Mouse (Mus musculus) intestine, embryonic 16.5 days (tissue): Measurements from ENCODE around the gene Cybrd1. TPM values are rescaled to one million over a fixed set of nuclear protein-coding genes. Genes with fewer than 3 reads are reported as not detected.

ENCODE experiments used
- ATAC-seq: fragments of 200-750 bp; cut with Nextera tagmentation; 2 replicates; pipeline ENCODE4 v1.8.0; 2017; ENCODE audit warnings: moderate TSS enrichment, moderate library complexity
- H3K27ac ChIP-seq: fragments of 300-500 bp; sonication (generic); 2 replicates; pipeline ENCODE4 v1.5.1; 2014; ENCODE audit warnings: mild to moderate bottlenecking, low read length
- H3K27me3 ChIP-seq: fragments of 300-500 bp; sonication (generic); replicated peaks from 2 replicates; pipeline ENCODE4 v1.6.1; 2014; ENCODE audit warnings: low read length, control low read depth, mixed read lengths; ENCODE audit not compliant: control insufficient read depth, insufficient read depth
- H3K36me3 ChIP-seq: fragments of 300-500 bp; sonication (generic); 2 replicates; pipeline ENCODE4 v1.6.1; 2014; ENCODE audit warnings: low read length, control low read depth; ENCODE audit not compliant: control insufficient read depth, insufficient read depth
- H3K4me1 ChIP-seq: fragments of 300-500 bp; sonication (generic); 2 replicates; pipeline ENCODE4 v1.6.1; 2014; ENCODE audit warnings: low read length, control low read depth, mixed read lengths; ENCODE audit not compliant: control insufficient read depth, insufficient read depth
- H3K4me2 ChIP-seq: fragments of 300-500 bp; sonication (generic); 2 replicates; pipeline ENCODE4 v1.6.1; 2014; ENCODE audit warnings: low read depth, low read length, control low read depth
- H3K4me3 ChIP-seq: fragments of 300-500 bp; sonication (generic); 2 replicates; pipeline ENCODE4 v1.5.1; 2014; ENCODE audit warnings: mild to moderate bottlenecking, low read length
- H3K9ac ChIP-seq: fragments of 300-500 bp; sonication (generic); 2 replicates; pipeline ENCODE4 v1.6.1; 2014; ENCODE audit warnings: low read depth, low read length
- H3K9me3 ChIP-seq: fragments of 300-500 bp; sonication (generic); 2 replicates; pipeline ENCODE4 v1.6.1; 2016; ENCODE audit warnings: low read length, control low read depth; ENCODE audit not compliant: control insufficient read depth
- WGBS: fragments of 180-500 bp; shearing (Covaris S2); extraction: QIAGEN DNeasy Blood & Tissue Kit; methylation state at CpG from one replicate; pipeline ENCODE4 v1.1.7; 2014; 5-methylcytosine and 5-hydroxymethylcytosine counted together
- polyA plus RNA-seq: library from polyadenylated mRNA; unstranded; fragments of >200 nt; fragmentation: Nextera tagmentation; extraction: Ambion mirVana; gene quantifications from 2 replicates; pipeline ENCODE4 v1.2.1, GENCODE M21; 2015

Gene Cybrd1
- polyA plus RNA-seq, 1 experiment from 2014 or later: 6.3 TPM

DNA sequence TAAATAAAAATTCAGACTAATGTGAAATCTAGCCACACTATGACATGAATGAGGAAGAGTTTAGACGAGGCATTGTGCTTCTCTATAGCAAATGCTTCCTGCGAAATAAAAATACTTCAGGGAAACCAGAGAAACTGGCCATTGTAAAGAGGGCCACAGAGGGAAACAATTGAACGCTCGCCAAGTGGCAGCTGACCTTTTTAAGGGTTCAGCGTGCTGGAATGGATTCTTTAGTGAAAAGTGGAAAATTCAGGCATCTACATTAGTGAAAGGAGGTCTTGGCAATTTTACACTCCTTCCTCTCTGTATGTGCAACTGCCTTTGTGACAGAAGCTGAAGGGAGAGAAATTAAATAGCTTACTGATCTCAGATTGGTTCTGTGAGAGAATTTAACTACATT lies 3.7 kb downstream of the Cybrd1 start:
- H3K9me3 ChIP-seq: no peaks in the 10 kb centered on the region
- no peak overlapping the region for H3K27ac ChIP-seq
- no peaks in the 10 kb centered on the region for H3K27me3 ChIP-seq
- H3K4me2 ChIP-seq: no peak overlapping the region
- no peak for ATAC-seq
- no peak overlapping the region for H3K4me3 ChIP-seq
- 52% methylated on average over 5 of the region's 5 CpGs for WGBS
- H3K4me1 ChIP-seq: peaks cover 14% of the 10 kb centered on the region; the same call in 1 of the 2 replicates
- no peaks in the 10 kb centered on the region for H3K36me3 ChIP-seq
- no peak overlapping the region for H3K9ac ChIP-seq

DNA sequence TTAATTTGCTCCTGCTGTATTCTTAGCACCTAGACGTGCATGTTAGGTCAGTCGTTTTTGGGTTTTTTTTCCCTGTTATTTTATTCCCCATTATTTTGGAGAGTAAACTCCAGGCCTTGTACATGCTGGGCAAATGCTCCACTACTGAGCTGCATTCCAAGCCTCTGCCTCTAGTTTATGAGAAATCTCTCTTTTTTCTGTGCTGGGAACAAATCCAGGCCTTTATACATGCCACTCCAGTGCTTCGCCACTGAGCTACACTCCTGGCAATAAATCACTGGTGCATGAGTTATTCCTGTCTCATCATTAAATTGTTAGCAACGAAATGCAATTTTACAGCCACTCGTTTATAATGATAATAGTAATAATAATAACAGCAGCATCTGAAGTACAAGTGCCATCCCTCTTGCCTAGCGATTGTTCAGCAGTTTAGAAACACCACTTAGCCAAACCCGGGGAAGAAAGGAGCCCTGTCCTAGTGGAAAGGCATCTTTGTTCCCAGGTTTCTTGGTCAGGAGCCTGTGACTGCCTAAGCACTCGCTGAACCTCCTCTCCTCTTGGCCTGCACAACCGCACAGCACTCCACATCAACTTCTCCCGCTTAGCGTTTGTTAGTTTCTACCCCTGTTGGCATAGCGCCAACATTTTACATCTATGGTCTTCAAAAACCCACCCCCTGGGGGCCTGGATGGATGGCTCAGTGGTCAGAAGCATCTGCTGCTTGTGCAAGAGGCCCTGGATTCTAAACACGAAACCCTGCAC lies 4.7 kb downstream of the Cybrd1 start:
- H3K27me3 ChIP-seq: no peaks in the 10 kb centered on the region
- H3K4me2 ChIP-seq: no peak overlapping the region
- no peak overlapping the region for H3K9ac ChIP-seq
- H3K4me3 ChIP-seq: no peak overlapping the region
- no peak overlapping the region for H3K27ac ChIP-seq
- H3K4me1 ChIP-seq: peaks cover 14% of the 10 kb centered on the region; the same call in 1 of the 2 replicates
- WGBS: 64% methylated on average over 13 of the region's 13 CpGs
- H3K36me3 ChIP-seq: no peaks in the 10 kb centered on the region
- ATAC-seq: no peak
- no peaks in the 10 kb centered on the region for H3K9me3 ChIP-seq

DNA sequence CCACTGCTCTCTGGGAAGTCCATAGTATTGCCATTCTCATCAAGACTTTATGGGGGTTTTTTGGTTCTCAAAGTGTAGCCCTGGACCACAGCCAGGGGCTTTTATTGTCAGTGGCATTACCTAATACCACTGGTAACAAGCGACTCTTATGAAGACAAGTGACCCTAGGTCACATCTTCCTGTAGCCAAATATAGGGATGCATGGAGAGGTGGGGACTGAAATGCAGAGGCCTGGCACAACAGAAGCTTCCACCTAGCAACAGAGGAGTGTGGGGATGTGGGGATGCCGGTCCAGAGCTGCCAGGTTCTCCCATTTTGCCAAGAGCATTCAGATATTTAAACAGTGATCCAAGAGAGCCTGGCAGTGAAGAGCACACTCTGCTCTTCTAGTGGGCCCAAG lies 5.9 kb downstream of the Cybrd1 start:
- H3K36me3 ChIP-seq: no peaks in the 10 kb centered on the region
- peaks cover 14% of the 10 kb centered on the region; the same call in 1 of the 2 replicates for H3K4me1 ChIP-seq
- H3K27me3 ChIP-seq: no peaks in the 10 kb centered on the region
- no peak overlapping the region for H3K4me3 ChIP-seq
- WGBS: 71% methylated on average over 2 of the region's 2 CpGs
- no peak overlapping the region for H3K4me2 ChIP-seq
- no peaks in the 10 kb centered on the region for H3K9me3 ChIP-seq
- no peak overlapping the region for H3K9ac ChIP-seq
- ATAC-seq: no peak
- no peak overlapping the region for H3K27ac ChIP-seq

DNA sequence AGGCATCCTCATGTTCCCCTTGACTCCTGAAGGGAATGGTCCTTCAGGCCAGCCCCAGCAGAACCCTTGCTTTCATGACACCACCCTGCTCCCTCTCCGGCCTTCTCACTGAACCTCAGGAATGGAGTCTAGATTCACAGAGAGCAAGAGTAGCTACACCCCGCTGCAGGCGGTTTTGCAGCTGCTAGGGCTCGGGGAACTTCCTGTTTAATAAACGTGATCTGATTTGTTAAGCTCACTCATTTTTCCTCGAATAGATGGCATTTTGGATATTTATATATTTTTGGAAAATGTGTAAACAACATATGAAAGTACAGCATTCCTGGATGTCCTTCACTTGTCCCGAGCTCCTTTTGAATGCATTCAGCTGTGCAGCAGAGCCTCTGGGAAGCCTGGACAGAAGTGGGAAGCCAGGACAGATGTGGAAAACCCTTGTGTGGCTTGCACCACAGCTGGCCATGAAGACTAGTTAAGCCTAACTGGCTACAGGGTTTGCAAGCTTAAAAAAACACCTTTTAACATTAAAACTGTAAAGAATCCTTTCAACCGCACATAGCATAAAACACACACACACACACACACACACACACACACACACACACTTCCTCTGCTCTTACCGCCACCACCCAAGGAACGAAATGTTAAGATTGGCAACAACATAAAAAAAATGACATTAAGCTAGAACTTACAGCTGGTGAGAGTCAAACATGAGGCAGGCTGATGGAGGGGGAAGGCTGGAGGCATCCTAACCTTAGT lies 10.2 kb downstream of the Cybrd1 start:
- peaks cover 4% of the 10 kb centered on the region; the same call in 1 of the 2 replicates for H3K4me1 ChIP-seq
- no peak overlapping the region for H3K4me2 ChIP-seq
- no peaks in the 10 kb centered on the region for H3K27me3 ChIP-seq
- no peak overlapping the region for H3K4me3 ChIP-seq
- no peak overlapping the region for H3K9ac ChIP-seq
- H3K36me3 ChIP-seq: no peaks in the 10 kb centered on the region
- 60% methylated on average over 10 of the region's 10 CpGs for WGBS
- H3K27ac ChIP-seq: peak overlapping the region; percentile 70
- peak; percentile 71 for ATAC-seq
- H3K9me3 ChIP-seq: no peaks in the 10 kb centered on the region

DNA sequence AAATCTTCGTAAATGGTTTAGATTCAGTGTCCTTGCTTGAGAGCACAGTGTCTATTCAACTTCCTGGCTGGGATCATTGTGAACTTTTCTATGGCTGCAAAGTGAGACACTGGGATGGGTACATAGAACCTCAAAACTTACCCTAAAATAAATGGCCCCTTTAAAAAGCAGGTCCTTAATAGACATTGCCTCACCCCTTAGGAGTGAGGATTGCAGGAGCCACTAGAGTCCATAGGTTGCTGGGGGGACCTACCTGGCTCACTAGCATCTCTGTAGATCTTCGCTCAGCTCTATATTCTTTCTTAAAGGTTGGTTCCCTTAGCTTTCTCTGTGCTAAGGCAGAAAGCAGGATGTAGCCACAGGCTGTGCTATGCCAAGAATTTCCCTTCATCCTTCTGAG lies 12.6 kb downstream of the Cybrd1 start:
- Histone ChIP-seq H3K4me1 (peaks cover 3% of the 10 kb centered on the region; the same call in 1 of the 2 replicates), H3K36me3 (no peaks in the 10 kb centered on the region), H3K9ac (no peak overlapping the region), H3K27me3 (no peaks in the 10 kb centered on the region), H3K27ac (no peak overlapping the region), H3K4me2 (no peak overlapping the region), H3K9me3 (no peaks in the 10 kb centered on the region), H3K4me3 (no peak overlapping the region)
- ATAC-seq: no peak
- WGBS: 84% methylated on average over 2 of the region's 2 CpGs

DNA sequence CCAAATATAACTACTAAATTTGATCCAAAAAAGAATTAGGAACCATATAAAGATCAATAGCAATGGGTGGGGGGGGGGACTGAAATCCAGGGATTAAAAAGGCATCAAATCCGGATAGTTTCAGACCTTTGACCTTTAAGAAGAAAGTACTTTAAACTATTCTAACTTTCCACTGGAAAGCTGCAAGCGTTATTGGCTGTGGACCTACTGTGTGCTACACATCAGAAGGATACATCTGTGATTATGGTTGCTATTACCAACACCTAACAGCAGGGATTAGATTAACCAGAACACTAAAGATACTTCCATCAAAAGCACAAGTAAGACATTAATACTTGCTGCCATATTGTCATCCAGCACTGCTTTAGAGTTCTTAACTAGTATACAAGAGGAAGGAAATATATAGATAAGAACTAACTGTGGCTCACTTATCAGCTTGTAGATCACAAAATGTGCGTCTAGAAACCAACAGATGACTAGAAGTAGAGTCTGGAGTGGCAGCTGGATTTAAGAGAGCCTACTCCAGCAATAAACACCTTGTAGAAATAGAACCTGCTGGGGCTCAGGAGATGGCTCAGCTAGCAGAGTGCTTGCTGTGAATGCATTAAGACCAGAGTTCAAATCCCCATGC lies 14.3 kb downstream of the Cybrd1 start:
- H3K9me3 ChIP-seq: no peaks in the 10 kb centered on the region
- no peak for ATAC-seq
- H3K27ac ChIP-seq: no peak overlapping the region
- H3K27me3 ChIP-seq: no peaks in the 10 kb centered on the region
- no peak overlapping the region for H3K4me2 ChIP-seq
- no peaks in the 10 kb centered on the region for H3K4me1 ChIP-seq
- H3K4me3 ChIP-seq: no peak overlapping the region
- no peaks in the 10 kb centered on the region for H3K36me3 ChIP-seq
- 76% methylated on average over 3 of the region's 3 CpGs for WGBS
- no peak overlapping the region for H3K9ac ChIP-seq

DNA sequence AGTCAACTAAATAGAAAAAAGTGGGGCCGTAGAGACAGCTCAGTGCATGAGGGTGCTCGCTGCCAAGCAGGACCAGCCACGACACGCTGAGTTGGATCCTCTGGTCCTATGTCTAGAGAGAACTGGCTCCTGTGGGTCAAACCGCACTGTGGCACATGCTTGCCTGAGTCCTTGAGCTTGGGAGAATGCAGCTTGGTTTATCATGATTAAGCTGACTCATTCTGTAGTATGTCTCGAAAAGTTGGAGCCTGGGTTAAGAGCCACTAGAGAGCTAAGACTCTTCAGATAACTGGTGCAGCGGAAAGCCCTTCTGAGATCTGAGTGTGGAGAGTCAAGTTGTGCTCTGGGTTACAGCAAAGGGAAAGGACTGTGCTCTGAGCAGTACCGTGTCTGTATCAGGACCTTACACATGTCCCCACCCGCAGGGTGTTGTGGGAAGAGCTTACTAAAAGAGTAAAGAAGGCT lies 16.4 kb downstream of the Cybrd1 start:
- no peak overlapping the region for H3K4me3 ChIP-seq
- H3K9me3 ChIP-seq: no peaks in the 10 kb centered on the region
- WGBS: 88% methylated on average over 9 of the region's 9 CpGs
- no peak for ATAC-seq
- H3K27ac ChIP-seq: no peak overlapping the region
- H3K9ac ChIP-seq: no peak overlapping the region
- H3K4me2 ChIP-seq: no peak overlapping the region
- no peaks in the 10 kb centered on the region for H3K4me1 ChIP-seq
- no peaks in the 10 kb centered on the region for H3K27me3 ChIP-seq
- no peaks in the 10 kb centered on the region for H3K36me3 ChIP-seq

DNA sequence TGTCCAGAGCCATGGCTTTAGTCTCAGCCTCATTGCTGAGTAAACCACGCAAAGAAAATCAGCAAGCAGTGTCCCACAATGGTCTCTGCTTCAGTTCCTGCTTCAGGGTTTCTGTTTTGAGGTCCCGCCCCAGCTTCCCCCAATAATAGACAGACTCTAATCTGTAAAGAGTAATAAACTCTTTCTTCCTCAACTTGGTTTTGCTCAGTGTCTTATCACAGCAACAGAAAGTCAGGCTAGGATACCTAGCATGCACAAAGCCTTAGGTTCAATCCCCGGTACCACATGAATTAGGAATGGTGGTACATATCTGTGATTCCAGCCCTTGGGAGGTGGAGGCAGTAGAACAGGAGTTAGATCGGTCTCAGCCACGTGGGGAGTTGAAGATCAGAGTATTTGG lies 17.1 kb downstream of the Cybrd1 start:
- ATAC-seq: 0 out of 2 replicates have a peak, but pooled peaks have one; percentile 5
- no peaks in the 10 kb centered on the region for H3K9me3 ChIP-seq
- no peaks in the 10 kb centered on the region for H3K27me3 ChIP-seq
- no peak overlapping the region for H3K9ac ChIP-seq
- H3K4me1 ChIP-seq: no peaks in the 10 kb centered on the region
- H3K4me2 ChIP-seq: no peak overlapping the region
- WGBS: 72% methylated on average over 5 of the region's 5 CpGs
- no peak overlapping the region for H3K4me3 ChIP-seq
- H3K27ac ChIP-seq: no peak overlapping the region
- no peaks in the 10 kb centered on the region for H3K36me3 ChIP-seq

DNA sequence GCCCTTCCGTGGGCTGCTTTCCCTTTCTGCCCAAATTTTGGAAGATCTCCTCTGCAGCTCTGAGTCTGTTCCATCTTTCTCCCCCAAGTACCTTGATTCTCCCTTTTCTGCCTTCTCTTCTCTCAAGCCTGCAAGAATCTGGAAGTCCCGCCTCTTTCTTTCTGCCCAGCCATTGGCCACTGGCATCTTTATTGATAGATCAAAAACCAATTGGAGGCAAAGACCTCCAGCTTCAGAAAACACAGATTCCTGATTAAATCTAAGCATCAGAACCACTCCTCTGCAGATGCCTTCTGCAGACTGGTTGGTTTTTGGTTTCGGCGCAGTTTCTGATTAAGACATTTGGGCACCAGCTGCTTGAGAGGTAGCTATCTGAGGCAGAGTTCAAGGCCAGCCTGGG lies 22.9 kb downstream of the Cybrd1 start:
- ATAC-seq: no peak
- Histone ChIP-seq H3K36me3 (peaks cover 3% of the 10 kb centered on the region; the same call in 1 of the 2 replicates), H3K4me3 (no peak overlapping the region), H3K9me3 (no peaks in the 10 kb centered on the region), H3K4me1 (0 out of 2 replicates have a peak, but pooled peaks cover 1% of the 10 kb centered on the region), H3K27me3 (no peaks in the 10 kb centered on the region), H3K27ac (no peak overlapping the region), H3K4me2 (no peak overlapping the region), H3K9ac (no peak overlapping the region)
- 71% methylated on average over 4 of the region's 4 CpGs for WGBS
